Mouse (Mus musculus): ENCODE results near the gene 2210407C18Rik. TPM values are rescaled to one million over a fixed set of nuclear protein-coding genes. Genes with fewer than 3 reads are reported as not detected.
A peak's percentile ranks its signal among the peaks of the same experiment; 100 is the strongest.

Gene 2210407C18Rik
- total RNA-seq, 2 experiments from 2014 or later = not detected

DNA sequence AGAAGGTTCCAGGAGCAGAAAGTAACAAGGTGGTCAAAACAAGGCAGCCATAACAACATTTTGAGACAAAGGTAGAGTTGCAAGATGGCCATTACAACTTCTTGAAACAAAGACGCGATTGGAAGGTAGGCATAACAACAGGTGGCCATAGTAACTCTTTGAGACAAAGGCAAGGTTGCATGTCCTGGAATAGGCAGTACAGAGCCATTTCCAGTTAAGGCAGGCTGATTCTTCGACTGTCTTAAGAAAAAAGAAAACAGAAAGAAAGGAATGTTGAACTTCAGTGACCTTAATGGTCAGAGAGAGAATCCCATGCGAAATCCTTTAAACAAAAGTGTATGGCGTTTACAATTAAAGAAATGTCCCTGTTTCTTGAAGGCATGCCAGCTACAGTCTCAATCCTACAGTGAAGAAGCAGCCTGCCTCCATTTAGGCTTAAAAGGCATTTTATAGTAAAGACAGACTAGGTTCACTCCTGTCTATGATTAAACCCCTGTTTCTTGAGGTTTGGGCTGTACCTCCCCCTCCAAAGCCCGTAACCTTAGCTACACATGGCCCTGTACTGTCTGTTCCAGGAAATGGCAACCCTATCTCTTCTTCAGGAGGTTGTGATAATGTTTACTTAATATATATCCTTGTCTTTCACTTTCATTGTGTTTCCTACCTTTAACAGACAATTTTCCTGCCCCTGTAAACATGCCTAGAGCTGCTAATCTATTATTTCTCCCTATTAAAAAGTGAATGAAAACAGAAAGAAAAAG, 12.9 kb downstream of the 2210407C18Rik start:
- no peak for DNase-seq (ENCODE audit: low spot score in 2 of 2)

DNA sequence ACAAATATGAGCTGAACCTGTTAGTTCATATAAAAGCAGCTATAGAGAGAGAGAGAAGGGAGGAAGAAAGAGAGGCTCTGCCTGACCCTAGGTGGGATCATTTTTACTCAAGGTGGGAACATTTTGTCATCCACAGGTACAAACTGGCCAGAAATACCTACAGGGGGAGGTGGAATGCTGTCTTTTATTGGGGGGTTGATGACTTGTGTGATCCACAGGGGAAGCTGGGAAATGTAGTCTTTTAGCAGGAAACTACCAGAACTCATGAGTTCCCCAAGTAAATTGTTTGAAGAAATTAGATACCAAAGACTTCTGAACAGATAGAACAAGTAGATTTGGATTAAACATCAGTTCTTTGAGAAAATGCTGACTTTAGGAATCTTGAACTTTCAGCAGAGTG, 13.8 kb downstream of the 2210407C18Rik start:
- DNase-seq (ENCODE audit: low spot score in 2 of 2) = no peak

DNA sequence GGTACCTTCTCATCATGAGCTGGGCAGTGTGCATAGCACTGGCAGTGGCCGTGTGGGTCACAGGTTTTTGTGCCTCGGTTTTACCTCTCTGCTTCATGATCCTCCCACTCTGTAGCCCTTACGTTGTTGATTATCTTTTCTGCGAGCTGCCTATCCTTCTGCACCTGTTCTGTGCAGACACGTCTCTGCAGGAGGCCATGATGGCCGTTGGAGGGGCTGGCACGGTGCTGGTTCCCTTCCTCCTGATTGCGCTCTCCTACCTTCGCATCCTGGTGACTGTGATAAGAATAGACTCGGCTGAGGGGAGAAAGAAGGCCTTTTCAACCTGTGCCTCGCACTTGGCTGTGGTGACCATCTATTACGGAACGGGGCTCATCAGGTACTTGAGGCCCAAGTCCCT, 18.0 kb downstream of the 2210407C18Rik start:
- DNase-seq (ENCODE audit: low spot score in 2 of 2) = no peak

DNA sequence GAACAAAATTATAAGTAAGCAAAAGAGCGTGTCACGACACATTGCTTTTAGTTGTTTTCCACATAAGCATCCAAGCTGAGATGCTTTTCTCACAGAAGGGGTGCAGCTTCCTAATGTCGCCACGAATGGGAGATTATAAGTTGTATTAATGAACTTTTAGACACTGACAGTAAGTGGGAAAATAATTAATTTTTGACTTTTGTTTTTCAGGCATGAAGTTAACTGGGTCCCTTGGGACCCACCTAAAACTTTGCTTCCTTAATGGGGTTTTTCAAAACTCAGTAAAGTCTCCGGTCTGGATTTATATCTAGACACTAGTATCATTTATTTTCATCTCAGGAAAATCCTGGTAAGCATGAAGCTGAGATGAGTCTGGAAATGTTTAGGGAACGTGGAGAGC, 21.1 kb downstream of the 2210407C18Rik start, which contains the start of gene Olfr324:
Gene Olfr324 (plus strand): TSS at position 301 of the 400 bp plus-strand sequence.
- DNase-seq (ENCODE audit: low spot score in 2 of 2) = no peak

DNA sequence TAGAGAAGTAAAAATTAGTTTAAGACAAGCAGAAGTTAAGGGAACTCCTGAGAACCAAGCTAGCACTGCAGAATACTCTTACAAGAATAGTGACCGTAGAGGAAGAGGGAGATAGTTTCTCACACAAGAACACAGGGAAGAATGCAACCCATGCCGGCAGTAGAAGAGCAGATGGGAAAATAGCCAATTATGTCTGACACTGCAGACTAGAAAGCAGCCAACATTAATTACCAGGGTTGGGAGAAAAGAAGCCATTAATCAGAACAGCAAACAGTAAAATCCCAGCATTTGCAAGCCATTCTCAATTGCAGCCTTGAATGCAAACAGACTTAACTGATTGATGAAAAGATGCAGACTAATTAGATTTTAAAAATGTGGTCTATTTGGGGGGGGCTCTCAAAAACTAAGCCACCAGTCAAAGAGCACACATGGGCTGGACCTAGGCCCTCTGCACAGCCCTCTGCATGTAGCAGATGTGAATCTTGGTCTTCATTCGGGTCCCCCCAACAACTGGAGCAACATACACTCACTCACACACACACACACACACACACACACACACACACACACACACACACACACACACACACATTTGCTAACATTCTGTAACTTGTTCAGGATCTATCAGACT, 27.1 kb downstream of the 2210407C18Rik start:
- no peak for DNase-seq (ENCODE audit: low spot score in 2 of 2)

DNA sequence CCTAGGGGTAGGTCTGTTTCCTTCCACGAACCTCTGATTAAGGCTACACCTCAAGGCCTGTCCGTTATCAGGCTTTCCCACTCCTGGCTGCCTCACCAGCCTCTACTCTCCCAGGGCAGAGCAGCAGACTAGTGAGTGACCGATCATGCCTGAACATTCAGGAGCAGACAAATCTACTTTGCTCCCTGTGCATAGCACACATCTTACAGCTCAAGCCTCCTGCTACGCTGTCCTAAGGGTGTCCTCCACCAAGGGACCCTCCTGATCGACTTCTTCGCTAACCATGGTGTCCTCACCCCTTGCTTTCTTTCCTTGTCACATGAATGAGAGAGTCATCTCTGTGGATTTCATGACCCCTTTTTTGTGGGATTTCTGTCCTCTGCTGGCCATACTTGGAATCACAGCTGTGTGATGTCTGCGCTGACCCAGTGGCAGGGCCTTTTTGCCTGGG, 28.0 kb downstream of the 2210407C18Rik start:
- peak; percentile 61 to 63 for DNase-seq (ENCODE audit: low spot score in 2 of 2)

DNA sequence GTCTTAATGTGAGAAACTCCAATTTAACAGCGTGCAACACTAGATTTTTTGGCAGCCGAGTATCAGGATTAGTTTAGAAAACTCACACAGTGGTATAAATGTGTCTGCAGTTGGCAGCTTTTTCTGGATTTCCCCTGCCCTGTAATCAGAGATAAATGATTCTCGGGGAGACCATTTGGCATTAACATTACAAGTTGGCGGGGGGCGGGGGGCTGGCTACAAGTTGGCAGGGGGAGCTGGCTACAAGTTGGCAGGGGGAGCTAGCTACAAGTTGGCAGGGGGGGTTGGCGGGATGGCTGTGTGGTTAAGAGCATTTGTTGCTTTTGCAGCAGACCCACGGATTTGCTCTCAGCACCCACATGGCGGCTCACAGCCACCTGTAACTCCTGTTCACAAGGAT, 37.2 kb downstream of the 2210407C18Rik start:
- no peak for DNase-seq (ENCODE audit: low spot score in 2 of 2)

DNA sequence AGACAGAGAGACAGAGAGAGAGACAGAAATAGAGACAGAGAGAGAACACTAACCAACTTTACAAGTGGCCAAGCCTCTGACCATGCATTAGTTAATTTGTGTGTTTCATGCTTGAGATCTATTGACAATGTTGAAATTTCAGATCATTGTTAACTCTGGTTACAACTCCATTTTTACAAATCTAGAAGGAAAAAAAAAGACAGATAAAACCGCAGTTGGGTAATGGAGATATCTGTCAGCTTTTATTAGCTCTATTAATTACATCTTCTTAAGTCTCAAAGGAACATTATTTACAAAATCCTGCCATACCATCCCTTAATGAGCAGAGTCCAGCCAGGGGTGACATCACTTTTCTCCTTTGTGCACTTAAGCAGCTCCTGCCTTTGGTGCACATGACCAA, 38.4 kb downstream of the 2210407C18Rik start, which contains the start of gene Olfr325:
Gene Olfr325 (plus strand): TSS at position 301 of the 400 bp plus-strand sequence.
- DNase-seq (ENCODE audit: low spot score in 2 of 2) = no peak

DNA sequence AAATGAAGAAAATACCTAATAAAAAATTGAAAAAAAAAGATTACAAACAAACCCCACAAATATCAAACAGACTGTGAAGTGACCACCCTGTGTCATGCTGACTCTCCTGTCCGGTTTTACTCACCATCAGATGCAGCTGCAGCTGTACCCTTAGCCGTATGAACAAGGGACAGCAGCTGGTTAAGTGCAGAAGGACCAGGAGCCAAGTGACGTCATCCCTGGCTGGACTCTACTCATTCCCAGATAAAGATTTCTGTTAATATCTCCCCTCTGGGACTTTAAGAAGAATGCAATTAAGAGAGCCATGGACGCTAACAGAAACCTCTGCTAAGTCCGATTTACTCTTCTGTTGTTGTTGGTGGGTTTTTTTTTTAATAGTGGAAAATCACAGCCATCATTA, 45.5 kb downstream of the 2210407C18Rik start, which contains the start of gene Olfr224:
Gene Olfr224 (minus strand): TSS at position 149 of the 400 bp plus-strand sequence.
- DNase-seq (ENCODE audit: low spot score in 2 of 2) = no peak

Other genes with a start within 250 kb of the 2210407C18Rik start
- not detected for gene Lypd8, start 237.0 kb downstream of the 2210407C18Rik start, total RNA-seq (2021)
- not detected for gene 1810065E05Rik, start 195.0 kb downstream of the 2210407C18Rik start, total RNA-seq (2021)
- not detected for gene Gm12253, start 183.5 kb downstream of the 2210407C18Rik start, total RNA-seq (2021)
- not detected for gene Lypd9, start 163.2 kb downstream of the 2210407C18Rik start, total RNA-seq (2021)
- not detected for gene Olfr30, start 153.8 kb downstream of the 2210407C18Rik start, total RNA-seq (2021)
- gene Olfr332, start 123.5 kb downstream of the 2210407C18Rik start, total RNA-seq (2021) = not detected
- gene Olfr331, start 113.5 kb downstream of the 2210407C18Rik start, total RNA-seq (2021) = not detected
- under 1 TPM in 1 of 2 experiments, not detected in 1; 0.50 TPM for gene Olfr330, start 81.2 kb downstream of the 2210407C18Rik start, total RNA-seq (2021)
- under 1 TPM in 1 of 2 experiments, not detected in 1; 0.63 TPM for gene Olfr329-ps, start 69.7 kb downstream of the 2210407C18Rik start, total RNA-seq (2021)
- gene Olfr328, start 60.4 kb downstream of the 2210407C18Rik start, total RNA-seq (2021) = under 1 TPM in 1 of 2 experiments, not detected in 1; 0.13 TPM
- gene Olfr224, start 45.5 kb downstream of the 2210407C18Rik start, total RNA-seq (2021) = not detected
- gene Olfr325, start 38.3 kb downstream of the 2210407C18Rik start, total RNA-seq (2021) = not detected
- not detected for gene Olfr324, start 21.0 kb downstream of the 2210407C18Rik start, total RNA-seq (2021)
- gene Olfr323, start 14.4 kb upstream of the 2210407C18Rik start, total RNA-seq (2021) = not detected
- gene Trim58, start 24.4 kb upstream of the 2210407C18Rik start, total RNA-seq (2021) = not detected
- not detected for gene Olfr322, start 42.7 kb upstream of the 2210407C18Rik start, total RNA-seq (2021)
- gene Olfr320, start 65.0 kb upstream of the 2210407C18Rik start, total RNA-seq (2021) = not detected
- gene Olfr319, start 83.1 kb upstream of the 2210407C18Rik start, total RNA-seq (2021) = not detected
- gene Olfr318, start 107.9 kb upstream of the 2210407C18Rik start, total RNA-seq (2021) = not detected
- not detected for gene Olfr317, start 123.1 kb upstream of the 2210407C18Rik start, total RNA-seq (2021)
- gene Olfr316, start 136.7 kb upstream of the 2210407C18Rik start, total RNA-seq (2021) = not detected
- gene Olfr315, start 157.1 kb upstream of the 2210407C18Rik start, total RNA-seq (2021) = not detected
- not detected for gene Olfr314, start 166.9 kb upstream of the 2210407C18Rik start, total RNA-seq (2021)
- 1 to 10 TPM; 2.6 to 3.1 TPM for gene Fam183b, start 185.9 kb upstream of the 2210407C18Rik start, total RNA-seq (2021)
- not detected for gene Olfr313, start 198.9 kb upstream of the 2210407C18Rik start, total RNA-seq (2021)
- not detected for gene Olfr312, start 213.2 kb upstream of the 2210407C18Rik start, total RNA-seq (2021)
- not detected for gene Olfr311, start 223.2 kb upstream of the 2210407C18Rik start, total RNA-seq (2021)
- gene Gm12258, start 231.1 kb upstream of the 2210407C18Rik start, total RNA-seq (2021) = 1 to 10 TPM; 4.1 to 5.7 TPM